Comparison of ENCODE assay signal across 1 mouse cellular context in the genomic region with DNA sequence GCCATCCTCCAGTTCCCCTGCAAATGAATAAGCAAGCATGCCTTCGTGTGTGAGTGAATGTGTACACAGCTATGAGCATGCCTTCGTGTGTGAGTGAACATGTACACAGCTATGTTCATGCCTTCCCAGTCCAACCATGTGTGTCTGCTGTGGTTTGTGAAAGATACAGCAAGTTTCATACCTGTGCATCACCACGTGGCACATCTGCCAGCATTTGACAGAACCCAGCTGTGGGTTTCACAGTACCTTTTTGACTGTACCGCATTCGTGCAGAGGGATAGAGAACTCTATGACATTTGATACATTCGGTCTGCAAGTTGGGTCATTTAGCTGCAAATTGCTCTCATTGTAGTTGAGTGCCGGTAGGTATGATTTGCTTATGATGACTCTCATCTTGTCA.
TF ChIP-seq lines count a peak whose summit lies in the region.

No protein-coding gene starts in this region.

TF ChIP-seq in CH12.LX, 34 proteins besides CTCF, POLR2A, EP300 and RAD21 (continued from another document):
- TF ChIP-seq MXI1 (IDR thresholded peaks at IDR 0.05; ENCODE audit: low read depth, low read length) (peak; percentile 77), MYC (IDR thresholded peaks at IDR 0.05; ENCODE audit: low read depth, low read length) (peak; percentile 78), PAX5 (IDR thresholded peaks at IDR 0.05; ENCODE audit: low read length) (no peak), HCFC1 (IDR thresholded peaks at IDR 0.05; ENCODE audit: low read depth, low read length) (no peak), GABPA (IDR thresholded peaks at IDR 0.05; ENCODE audit: insufficient replicate concordance, low read depth, low read length) (no peak), ZC3H11A (IDR thresholded peaks at IDR 0.05; ENCODE audit: low read depth, low read length) (no peak), MAX (IDR thresholded peaks at IDR 0.05; ENCODE audit: low read length) (peak; percentile 89), ZKSCAN1 (IDR thresholded peaks at IDR 0.05; ENCODE audit: borderline replicate concordance, low read depth, low read length) (no peak), MAFK (IDR thresholded peaks at IDR 0.05; ENCODE audit: insufficient replicate concordance, low read length) (no peak), SMC3 (IDR thresholded peaks at IDR 0.05; ENCODE audit: low read depth, low read length) (no peak), TBP (conservative IDR thresholded peaks at IDR 0.05; ENCODE audit: low read depth, low read length) (no peak), JUND (conservative IDR thresholded peaks at IDR 0.05; ENCODE audit: low read depth, low read length) (peak; percentile 23; the same call in 1 of the 2 replicates), USF1 (IDR thresholded peaks at IDR 0.05; ENCODE audit: low read depth, low read length) (no peak), POLR2AphosphoS2 (IDR thresholded peaks at IDR 0.05; ENCODE audit: low read depth, low read length) (no peak)
TF ChIP-seq in CH12.LX: peak in this region for 7.
